Mouse (Mus musculus) monocyte, adult 2 months (primary cell): ENCODE results near the gene Gcn1l1.
A peak's percentile ranks its signal among the peaks of the same experiment; 100 is the strongest.

Experiments used
- DNase-seq, 2 experiments: peaks; one replicate each; pipeline ENCODE4 v3.0.0; 2022; ENCODE audit warnings: low spot score in 2 of 2, low read depth in 1 of 2

Gene Gcn1l1

GRCm38 (mm10) chr5:115534856-115535255 lies 30.2 kb upstream of the Gcn1l1 start:
- DNase-seq = no peak

- DNase-seq = peak in 1 of 2 experiments; percentile 59
These were observed 29.4 kb upstream of the Gcn1l1 start for GRCm38 (mm10) chr5:115535635-115536034.

GRCm38 (mm10) chr5:115538017-115538692 lies 26.9 kb upstream of the Gcn1l1 start:
- no peak for DNase-seq

- peak; percentile 71 to 89 for DNase-seq
These were observed 26.4 kb upstream of the Gcn1l1 start for GRCm38 (mm10) chr5:115538693-115539043.

- no peak for DNase-seq
These were observed 22.2 kb upstream of the Gcn1l1 start for GRCm38 (mm10) chr5:115542635-115543384.

- no peak for DNase-seq
These were observed 21.4 kb upstream of the Gcn1l1 start for GRCm38 (mm10) chr5:115543509-115544253.

GRCm38 (mm10) chr5:115544655-115545185 lies 20.3 kb upstream of the Gcn1l1 start:
- no peak for DNase-seq

GRCm38 (mm10) chr5:115545636-115546035 lies 19.4 kb upstream of the Gcn1l1 start:
- no peak for DNase-seq

GRCm38 (mm10) chr5:115546536-115546935 lies 18.5 kb upstream of the Gcn1l1 start:
- DNase-seq = no peak

- DNase-seq = no peak
These were observed 18.0 kb upstream of the Gcn1l1 start for GRCm38 (mm10) chr5:115547014-115547413.

GRCm38 (mm10) chr5:115547421-115547820 lies 17.6 kb upstream of the Gcn1l1 start:
- no peak for DNase-seq

- no peak for DNase-seq
These were observed 16.4 kb upstream of the Gcn1l1 start for GRCm38 (mm10) chr5:115548501-115549285.

GRCm38 (mm10) chr5:115550482-115551005 lies 14.5 kb upstream of the Gcn1l1 start:
- DNase-seq = no peak

- no peak for DNase-seq
These were observed 13.7 kb upstream of the Gcn1l1 start for GRCm38 (mm10) chr5:115551386-115551785.

- DNase-seq = no peak
These were observed 13.3 kb upstream of the Gcn1l1 start for GRCm38 (mm10) chr5:115551799-115552198.

GRCm38 (mm10) chr5:115553801-115554420 lies 11.1 kb upstream of the Gcn1l1 start:
- DNase-seq = no peak

- DNase-seq = no peak
These were observed 10.3 kb upstream of the Gcn1l1 start for GRCm38 (mm10) chr5:115554536-115555291.

GRCm38 (mm10) chr5:115556217-115556616 lies 8.8 kb upstream of the Gcn1l1 start:
- peak in 1 of 2 experiments; percentile 43 for DNase-seq

- no peak for DNase-seq
These were observed 6.8 kb upstream of the Gcn1l1 start for GRCm38 (mm10) chr5:115558182-115558794.
